Mouse (Mus musculus): Measurements from ENCODE around the gene Zbtb1. TPM values are rescaled to one million over a fixed set of nuclear protein-coding genes. Genes with fewer than 3 reads are reported as not detected.

Gene Zbtb1
- polyA plus RNA-seq, 1 experiment, result 0.30 TPM

GRCm38 (mm10) chr12:76405971-76406370 is 35.9 kb downstream of the Zbtb1 start:
- Histone ChIP-seq H3K4me1 (ENCODE audit: control insufficient read depth, insufficient read depth, low read length) (peaks cover 5% of the 10 kb centered on the region), H3K27ac (ENCODE audit: control insufficient read depth, insufficient read depth, low read depth, low read length) (peak overlapping the region; percentile 98), H3K4me3 (ENCODE audit: control insufficient read depth, low read depth, low read length) (peak overlapping the region; percentile 94), H3K36me3 (ENCODE audit: control insufficient read depth, insufficient read depth, low read length) (peaks cover 3% of the 10 kb centered on the region), H3K27me3 (ENCODE audit: control insufficient read depth, insufficient read depth, low read length) (no peaks in the 10 kb centered on the region)
- TF ChIP-seq POLR2A (IDR thresholded peaks at IDR 0.05; ENCODE audit: control insufficient read depth, low read depth, low read length) (no peak), CTCF (IDR thresholded peaks at IDR 0.05; ENCODE audit: control insufficient read depth, insufficient read depth, insufficient replicate concordance, low read depth, low read length) (no peak)

- Histone ChIP-seq H3K4me3 (ENCODE audit: control insufficient read depth, low read depth, low read length) (peak overlapping the region; percentile 25; the same call in 1 of the 2 replicates), H3K27me3 (ENCODE audit: control insufficient read depth, insufficient read depth, low read length) (no peaks in the 10 kb centered on the region)
- TF ChIP-seq CTCF (IDR thresholded peaks at IDR 0.05; ENCODE audit: control insufficient read depth, insufficient read depth, insufficient replicate concordance, low read depth, low read length), result no peak
- TF ChIP-seq POLR2A (IDR thresholded peaks at IDR 0.05; ENCODE audit: control insufficient read depth, low read depth, low read length), result no peak
These were observed 37.1 kb downstream of the Zbtb1 start for GRCm38 (mm10) chr12:76407184-76407583.

GRCm38 (mm10) chr12:76409166-76409565 is 39.1 kb downstream of the Zbtb1 start:
- no peak overlapping the region for H3K27ac ChIP-seq (ENCODE audit: control insufficient read depth, insufficient read depth, low read depth, low read length)
- peaks cover 5% of the 10 kb centered on the region for H3K4me1 ChIP-seq (ENCODE audit: control insufficient read depth, insufficient read depth, low read length)
- no peak overlapping the region; the same call in 1 of the 2 replicates for H3K4me3 ChIP-seq (ENCODE audit: control insufficient read depth, low read depth, low read length)
- TF ChIP-seq POLR2A (IDR thresholded peaks at IDR 0.05; ENCODE audit: control insufficient read depth, low read depth, low read length), result no peak
- TF ChIP-seq CTCF (IDR thresholded peaks at IDR 0.05; ENCODE audit: control insufficient read depth, insufficient read depth, insufficient replicate concordance, low read depth, low read length), result no peak
- H3K36me3 ChIP-seq (ENCODE audit: control insufficient read depth, insufficient read depth, low read length), result peaks cover 2% of the 10 kb centered on the region; the same call in 1 of the 2 replicates
- H3K27me3 ChIP-seq (ENCODE audit: control insufficient read depth, insufficient read depth, low read length), result no peaks in the 10 kb centered on the region

More at GRCm38 (mm10) chr12:76407184-76407583, 37.1 kb downstream of the Zbtb1 start:
- H3K4me1 ChIP-seq (ENCODE audit: control insufficient read depth, insufficient read depth, low read length), result peaks cover 5% of the 10 kb centered on the region
- peaks cover 2% of the 10 kb centered on the region; the same call in 1 of the 2 replicates for H3K36me3 ChIP-seq (ENCODE audit: control insufficient read depth, insufficient read depth, low read length)
- H3K27ac ChIP-seq (ENCODE audit: control insufficient read depth, insufficient read depth, low read depth, low read length), result no peak overlapping the region

- Histone ChIP-seq H3K4me3 (ENCODE audit: control insufficient read depth, low read depth, low read length) (no peak overlapping the region), H3K27me3 (ENCODE audit: control insufficient read depth, insufficient read depth, low read length) (no peaks in the 10 kb centered on the region), H3K27ac (ENCODE audit: control insufficient read depth, insufficient read depth, low read depth, low read length) (no peak overlapping the region), H3K36me3 (ENCODE audit: control insufficient read depth, insufficient read depth, low read length) (no peaks in the 10 kb centered on the region), H3K4me1 (ENCODE audit: control insufficient read depth, insufficient read depth, low read length) (peaks cover 4% of the 10 kb centered on the region)
- TF ChIP-seq POLR2A (IDR thresholded peaks at IDR 0.05; ENCODE audit: control insufficient read depth, low read depth, low read length) (no peak), CTCF (IDR thresholded peaks at IDR 0.05; ENCODE audit: control insufficient read depth, insufficient read depth, insufficient replicate concordance, low read depth, low read length) (no peak)
These were observed 45.4 kb downstream of the Zbtb1 start for GRCm38 (mm10) chr12:76415383-76416010.

GRCm38 (mm10) chr12:76417433-76417854 is 47.4 kb downstream of the Zbtb1 start, which contains the start of gene Ppp1r36:
Gene Ppp1r36 (plus strand): TSS chr12:76417538.
- Histone ChIP-seq H3K36me3 (ENCODE audit: control insufficient read depth, insufficient read depth, low read length) (no peaks in the 10 kb centered on the region), H3K27me3 (ENCODE audit: control insufficient read depth, insufficient read depth, low read length) (no peaks in the 10 kb centered on the region), H3K27ac (ENCODE audit: control insufficient read depth, insufficient read depth, low read depth, low read length) (peak within 1 kb of the TSS; percentile 47; the same call in 1 of the 2 replicates), H3K4me1 (ENCODE audit: control insufficient read depth, insufficient read depth, low read length) (peaks cover 4% of the 10 kb centered on the region), H3K4me3 (ENCODE audit: control insufficient read depth, low read depth, low read length) (peak within 1 kb of the TSS; percentile 96)
- TF ChIP-seq POLR2A (IDR thresholded peaks at IDR 0.05; ENCODE audit: control insufficient read depth, low read depth, low read length), result peak; percentile 42; the same call in 1 of the 2 replicates
- TF ChIP-seq CTCF (IDR thresholded peaks at IDR 0.05; ENCODE audit: control insufficient read depth, insufficient read depth, insufficient replicate concordance, low read depth, low read length), result no peak

GRCm38 (mm10) chr12:76418346-76418745 is 48.3 kb downstream of the Zbtb1 start:
- TF ChIP-seq CTCF (IDR thresholded peaks at IDR 0.05; ENCODE audit: control insufficient read depth, insufficient read depth, insufficient replicate concordance, low read depth, low read length) (no peak), POLR2A (IDR thresholded peaks at IDR 0.05; ENCODE audit: control insufficient read depth, low read depth, low read length) (no peak)
- H3K27ac ChIP-seq (ENCODE audit: control insufficient read depth, insufficient read depth, low read depth, low read length), result no peak overlapping the region
- peak overlapping the region; percentile 96 for H3K4me3 ChIP-seq (ENCODE audit: control insufficient read depth, low read depth, low read length)
- no peaks in the 10 kb centered on the region for H3K27me3 ChIP-seq (ENCODE audit: control insufficient read depth, insufficient read depth, low read length)
- no peaks in the 10 kb centered on the region for H3K36me3 ChIP-seq (ENCODE audit: control insufficient read depth, insufficient read depth, low read length)
- H3K4me1 ChIP-seq (ENCODE audit: control insufficient read depth, insufficient read depth, low read length), result peaks cover 4% of the 10 kb centered on the region

GRCm38 (mm10) chr12:76425256-76425655 is 55.2 kb downstream of the Zbtb1 start:
- no peak overlapping the region for H3K27ac ChIP-seq (ENCODE audit: control insufficient read depth, insufficient read depth, low read depth, low read length)

More at GRCm38 (mm10) chr12:76425256-76425655, 55.2 kb downstream of the Zbtb1 start:
- Histone ChIP-seq H3K4me1 (ENCODE audit: control insufficient read depth, insufficient read depth, low read length) (no peaks in the 10 kb centered on the region), H3K4me3 (ENCODE audit: control insufficient read depth, low read depth, low read length) (no peak overlapping the region), H3K27me3 (ENCODE audit: control insufficient read depth, insufficient read depth, low read length) (no peaks in the 10 kb centered on the region), H3K36me3 (ENCODE audit: control insufficient read depth, insufficient read depth, low read length) (no peaks in the 10 kb centered on the region)
- TF ChIP-seq POLR2A (IDR thresholded peaks at IDR 0.05; ENCODE audit: control insufficient read depth, low read depth, low read length) (no peak), CTCF (IDR thresholded peaks at IDR 0.05; ENCODE audit: control insufficient read depth, insufficient read depth, insufficient replicate concordance, low read depth, low read length) (no peak)
